Mouse (Mus musculus): ENCODE data around the gene Adamts18. TPM values are rescaled to one million over a fixed set of nuclear protein-coding genes. Genes with fewer than 3 reads are reported as not detected.

Adamts18 gene
- total and polyA plus RNA-seq, 3 experiments = 0.16 TPM; not detected in 2

DNA sequence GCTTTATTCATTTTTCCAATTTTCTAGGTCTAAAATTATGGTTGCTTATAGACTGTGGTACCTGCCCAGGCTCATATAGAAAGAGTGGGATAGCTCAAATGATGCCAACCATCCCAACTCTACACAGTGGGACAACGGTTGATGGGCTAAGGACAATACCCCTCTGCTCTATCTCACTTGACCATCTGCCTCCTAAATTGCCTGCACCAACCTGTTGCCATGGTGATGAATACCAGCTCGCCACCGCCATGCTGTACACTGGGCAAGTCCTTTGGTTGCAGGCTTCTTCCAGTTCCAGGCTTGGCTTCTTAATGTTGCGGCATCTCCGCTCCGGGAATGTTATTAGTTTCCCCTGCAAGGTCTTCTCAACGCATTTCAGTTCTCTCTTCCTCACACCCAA is 143.6 kb downstream of the Adamts18 start:
- H3K4me3 ChIP-seq (ENCODE audit: low read depth, low read length) = no peak overlapping the region
- no peaks in the 10 kb centered on the region for H3K27me3 ChIP-seq (ENCODE audit: insufficient read depth, low read length)
- H3K4me1 ChIP-seq (ENCODE audit: insufficient read depth, low read depth, low read length) = no peaks in the 10 kb centered on the region
- ATAC-seq (ENCODE audit: extremely low read depth, insufficient number of reproducible peaks, low FRiP score, poor library complexity, severe bottlenecking) (no peak), DNase-seq (ENCODE audit: low spot score) (no peak)
- no peak for TF ChIP-seq GATA1 (IDR thresholded peaks at IDR 0.05; ENCODE audit: borderline replicate concordance, low read length)
- H3K9me3 ChIP-seq (replicated peaks) = peaks cover 45% of the 10 kb centered on the region
- H3K36me3 ChIP-seq (replicated peaks) = no peaks in the 10 kb centered on the region

DNA sequence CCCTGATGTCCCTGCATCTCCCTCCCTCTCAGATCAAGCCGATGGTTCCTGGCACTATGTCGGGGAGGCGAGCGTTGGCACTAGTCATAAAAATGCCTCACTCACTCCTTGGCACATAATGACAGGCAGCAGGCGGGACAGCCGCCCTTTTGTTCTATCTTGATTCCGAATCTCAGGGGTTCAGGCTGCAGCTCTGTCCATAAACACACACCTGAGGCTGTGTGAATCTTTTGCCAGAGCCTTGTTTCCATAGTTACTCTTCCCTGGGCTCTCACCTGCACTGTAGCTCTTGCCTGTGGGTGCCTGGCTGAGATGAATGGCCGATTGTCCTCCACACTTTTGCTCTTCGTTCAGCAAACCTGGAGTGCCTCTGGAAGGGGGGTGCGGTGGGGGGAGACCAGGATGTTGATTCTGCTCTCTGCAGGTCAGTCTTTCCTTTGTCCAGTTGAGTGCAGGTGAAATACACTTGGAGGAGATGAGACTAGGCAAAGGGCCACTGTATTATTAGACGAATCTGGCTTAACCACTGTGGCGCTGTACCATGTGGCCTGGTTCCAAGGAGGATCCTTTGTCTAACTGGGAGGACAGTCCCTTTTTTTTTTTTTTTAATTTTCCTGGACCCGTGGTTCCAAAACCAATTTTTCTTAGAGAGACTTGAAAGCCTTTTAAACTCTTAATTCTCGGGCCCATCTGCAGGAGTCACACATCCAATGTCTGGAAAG is 156.8 kb downstream of the Adamts18 start:
- TF ChIP-seq CTCF (IDR thresholded peaks at IDR 0.05; ENCODE audit: low read depth, low read length) = no peak
- TF ChIP-seq GATA2 (IDR thresholded peaks at IDR 0.05; ENCODE audit: borderline replicate concordance, low read depth, low read length) = no peak
- TF ChIP-seq TAL1 (conservative IDR thresholded peaks at IDR 0.05; ENCODE audit: low read depth, low read length) = no peak
- no peak for TF ChIP-seq GATA1 (IDR thresholded peaks at IDR 0.05; ENCODE audit: borderline replicate concordance, low read length)
- TF ChIP-seq POLR2AphosphoS5 (IDR thresholded peaks at IDR 0.05; ENCODE audit: insufficient replicate concordance, low read depth, low read length) = no peak
- no peak for DNase-seq (ENCODE audit: low spot score)

DNA sequence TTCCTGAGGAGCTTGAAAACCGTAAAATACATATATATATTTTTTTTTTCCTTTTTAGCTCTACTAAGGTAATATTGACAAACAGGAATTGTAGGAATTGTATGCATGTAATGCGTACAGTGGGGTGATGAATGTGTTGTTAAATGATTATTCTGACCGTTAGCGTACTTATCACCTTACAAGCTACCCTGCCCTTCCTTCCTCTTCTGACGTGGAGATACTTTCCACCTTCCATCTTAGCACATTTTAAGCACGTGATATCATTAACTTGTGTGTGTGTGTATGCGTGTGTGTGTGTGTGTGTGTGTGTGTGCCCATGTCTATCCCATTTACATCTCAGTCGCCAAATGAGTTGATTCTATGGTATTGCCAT is 160.0 kb downstream of the Adamts18 start:
- H3K27me3 ChIP-seq (ENCODE audit: insufficient read depth, low read length) = no peaks in the 10 kb centered on the region
- no peak for TF ChIP-seq POLR2AphosphoS5 (IDR thresholded peaks at IDR 0.05; ENCODE audit: insufficient replicate concordance, low read depth, low read length)
- no peak for TF ChIP-seq TAL1 (conservative IDR thresholded peaks at IDR 0.05; ENCODE audit: low read depth, low read length)
- TF ChIP-seq CTCF (IDR thresholded peaks at IDR 0.05; ENCODE audit: low read depth, low read length) = no peak
- TF ChIP-seq GATA2 (IDR thresholded peaks at IDR 0.05; ENCODE audit: borderline replicate concordance, low read depth, low read length) = no peak
- no peak for TF ChIP-seq GATA1 (IDR thresholded peaks at IDR 0.05; ENCODE audit: borderline replicate concordance, low read length)
- ATAC-seq (ENCODE audit: extremely low read depth, insufficient number of reproducible peaks, low FRiP score, poor library complexity, severe bottlenecking) = no peak

More for the DNA sequence above, 156.8 kb downstream of the Adamts18 start:
- no peak overlapping the region for H3K4me3 ChIP-seq (ENCODE audit: low read depth, low read length)
- peaks cover 35% of the 10 kb centered on the region for H3K9me3 ChIP-seq (replicated peaks)
- H3K36me3 ChIP-seq (replicated peaks) = no peaks in the 10 kb centered on the region
- H3K4me1 ChIP-seq (ENCODE audit: insufficient read depth, low read depth, low read length) = no peaks in the 10 kb centered on the region
- no peaks in the 10 kb centered on the region for H3K27me3 ChIP-seq (ENCODE audit: insufficient read depth, low read length)
- no peak for ATAC-seq (ENCODE audit: extremely low read depth, insufficient number of reproducible peaks, low FRiP score, poor library complexity, severe bottlenecking)

DNA sequence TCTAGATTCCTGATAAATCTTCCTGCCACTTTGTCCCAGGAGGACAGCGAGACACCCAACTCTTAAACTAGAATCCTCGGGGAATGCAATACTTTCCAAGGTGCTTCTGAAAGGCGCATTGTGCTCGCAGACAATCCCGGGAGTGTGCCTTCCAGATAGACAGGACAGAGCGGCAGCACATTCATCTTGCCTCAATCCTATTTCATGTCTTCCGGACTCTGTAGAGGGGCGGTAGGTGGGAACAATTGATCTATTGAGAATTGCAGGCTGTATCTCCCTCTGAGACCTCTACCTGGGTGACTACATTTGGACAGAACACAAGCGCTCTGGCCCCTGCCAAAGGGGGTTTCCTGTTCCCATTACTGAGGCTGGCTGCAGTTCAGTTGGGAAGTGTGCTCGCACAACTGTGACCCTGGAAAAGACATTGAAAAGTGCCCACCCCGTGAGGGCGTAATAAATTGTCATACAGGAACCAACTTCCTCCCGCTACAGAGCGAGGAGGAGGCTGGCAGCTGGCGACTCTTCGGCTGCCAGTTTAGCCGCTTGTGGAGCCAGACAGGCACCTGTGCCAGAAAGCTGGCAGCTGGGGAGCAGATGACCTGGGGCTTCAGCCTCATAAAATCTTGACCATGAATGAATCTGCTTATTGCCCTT is 160.5 kb downstream of the Adamts18 start:
- H3K36me3 ChIP-seq (replicated peaks) = no peaks in the 10 kb centered on the region
- no peak overlapping the region for H3K4me3 ChIP-seq (ENCODE audit: low read depth, low read length)
- H3K9me3 ChIP-seq (replicated peaks) = peaks cover 28% of the 10 kb centered on the region
- H3K4me1 ChIP-seq (ENCODE audit: insufficient read depth, low read depth, low read length) = no peaks in the 10 kb centered on the region
- TF ChIP-seq TAL1 (conservative IDR thresholded peaks at IDR 0.05; ENCODE audit: low read depth, low read length) (no peak), POLR2AphosphoS5 (IDR thresholded peaks at IDR 0.05; ENCODE audit: insufficient replicate concordance, low read depth, low read length) (no peak), GATA2 (IDR thresholded peaks at IDR 0.05; ENCODE audit: borderline replicate concordance, low read depth, low read length) (no peak), GATA1 (IDR thresholded peaks at IDR 0.05; ENCODE audit: borderline replicate concordance, low read length) (no peak)
- ATAC-seq (ENCODE audit: extremely low read depth, insufficient number of reproducible peaks, low FRiP score, poor library complexity, severe bottlenecking) (no peak), DNase-seq (ENCODE audit: low spot score) (no peak)
- H3K27me3 ChIP-seq (ENCODE audit: insufficient read depth, low read length) = no peaks in the 10 kb centered on the region

More for the DNA sequence above, 160.0 kb downstream of the Adamts18 start:
- DNase-seq (ENCODE audit: low spot score) = no peak
- H3K36me3 ChIP-seq (replicated peaks) = no peaks in the 10 kb centered on the region
- H3K9me3 ChIP-seq (replicated peaks) = peaks cover 31% of the 10 kb centered on the region
- H3K4me1 ChIP-seq (ENCODE audit: insufficient read depth, low read depth, low read length) = no peaks in the 10 kb centered on the region
- H3K4me3 ChIP-seq (ENCODE audit: low read depth, low read length) = no peak overlapping the region

DNA sequence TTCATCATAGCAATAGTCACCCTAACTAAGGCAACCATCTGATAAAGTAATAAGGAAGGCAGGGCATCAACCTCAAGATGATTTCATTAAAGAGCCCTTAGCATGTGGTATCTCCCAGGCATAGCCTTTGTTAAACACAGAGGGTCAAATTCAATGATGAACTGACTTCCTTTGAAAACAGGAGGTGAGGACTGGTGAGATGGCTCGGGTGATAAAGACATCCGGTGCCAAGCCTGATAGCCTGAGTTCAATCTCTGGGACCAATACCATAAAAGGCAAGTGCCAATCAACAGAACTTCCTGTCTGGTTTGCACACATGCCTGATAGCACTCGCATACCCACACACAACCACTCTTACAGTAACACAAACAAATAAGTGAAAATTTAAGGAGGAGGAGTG is 169.2 kb downstream of the Adamts18 start:
- H3K27me3 ChIP-seq (ENCODE audit: insufficient read depth, low read length) = no peaks in the 10 kb centered on the region
- ATAC-seq (ENCODE audit: extremely low read depth, insufficient number of reproducible peaks, low FRiP score, poor library complexity, severe bottlenecking) = no peak
- no peaks in the 10 kb centered on the region for H3K36me3 ChIP-seq (replicated peaks)
- no peak overlapping the region for H3K4me3 ChIP-seq (ENCODE audit: low read depth, low read length)
- no peaks in the 10 kb centered on the region for H3K4me1 ChIP-seq (ENCODE audit: insufficient read depth, low read depth, low read length)
- peaks cover 6% of the 10 kb centered on the region; the same call in 1 of the 2 replicates for H3K9me3 ChIP-seq (replicated peaks)
- no peak for DNase-seq (ENCODE audit: low spot score)
- TF ChIP-seq POLR2AphosphoS5 (IDR thresholded peaks at IDR 0.05; ENCODE audit: insufficient replicate concordance, low read depth, low read length) (no peak), TAL1 (conservative IDR thresholded peaks at IDR 0.05; ENCODE audit: low read depth, low read length) (no peak), GATA2 (IDR thresholded peaks at IDR 0.05; ENCODE audit: borderline replicate concordance, low read depth, low read length) (no peak), GATA1 (IDR thresholded peaks at IDR 0.05; ENCODE audit: borderline replicate concordance, low read length) (no peak), CTCF (IDR thresholded peaks at IDR 0.05; ENCODE audit: low read depth, low read length) (no peak)

DNA sequence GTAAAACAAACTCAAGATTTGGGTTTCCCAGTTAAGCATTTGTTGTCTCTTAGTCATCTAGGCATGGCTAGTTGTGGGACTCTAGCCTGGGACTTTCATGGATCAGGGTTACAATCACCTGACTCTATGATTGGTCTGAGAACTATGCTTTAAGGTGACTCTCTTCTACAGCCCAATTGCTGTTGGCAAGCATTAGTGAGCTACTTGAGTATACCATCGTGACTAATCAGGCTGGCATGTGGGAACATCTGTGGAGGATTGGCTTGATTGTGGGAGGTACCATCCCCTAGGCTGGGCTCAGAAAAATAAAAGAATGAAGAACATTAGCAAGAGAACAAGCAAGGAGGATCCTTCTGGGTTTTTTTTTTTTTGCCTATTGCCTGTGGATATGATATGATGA is 171.7 kb downstream of the Adamts18 start:
- no peaks in the 10 kb centered on the region for H3K27me3 ChIP-seq (ENCODE audit: insufficient read depth, low read length)
- no peak overlapping the region for H3K4me3 ChIP-seq (ENCODE audit: low read depth, low read length)
- no peak for DNase-seq (ENCODE audit: low spot score)
- peaks cover 21% of the 10 kb centered on the region for H3K9me3 ChIP-seq (replicated peaks)
- H3K4me1 ChIP-seq (ENCODE audit: insufficient read depth, low read depth, low read length) = no peaks in the 10 kb centered on the region
- no peak for ATAC-seq (ENCODE audit: extremely low read depth, insufficient number of reproducible peaks, low FRiP score, poor library complexity, severe bottlenecking)
- TF ChIP-seq GATA2 (IDR thresholded peaks at IDR 0.05; ENCODE audit: borderline replicate concordance, low read depth, low read length) = no peak
- no peak for TF ChIP-seq POLR2AphosphoS5 (IDR thresholded peaks at IDR 0.05; ENCODE audit: insufficient replicate concordance, low read depth, low read length)
- TF ChIP-seq TAL1 (conservative IDR thresholded peaks at IDR 0.05; ENCODE audit: low read depth, low read length) = no peak
- no peak for TF ChIP-seq CTCF (IDR thresholded peaks at IDR 0.05; ENCODE audit: low read depth, low read length)
- TF ChIP-seq GATA1 (IDR thresholded peaks at IDR 0.05; ENCODE audit: borderline replicate concordance, low read length) = no peak
- no peaks in the 10 kb centered on the region for H3K36me3 ChIP-seq (replicated peaks)
